Mouse (Mus musculus): ENCODE results near the gene Proz.

DNA sequence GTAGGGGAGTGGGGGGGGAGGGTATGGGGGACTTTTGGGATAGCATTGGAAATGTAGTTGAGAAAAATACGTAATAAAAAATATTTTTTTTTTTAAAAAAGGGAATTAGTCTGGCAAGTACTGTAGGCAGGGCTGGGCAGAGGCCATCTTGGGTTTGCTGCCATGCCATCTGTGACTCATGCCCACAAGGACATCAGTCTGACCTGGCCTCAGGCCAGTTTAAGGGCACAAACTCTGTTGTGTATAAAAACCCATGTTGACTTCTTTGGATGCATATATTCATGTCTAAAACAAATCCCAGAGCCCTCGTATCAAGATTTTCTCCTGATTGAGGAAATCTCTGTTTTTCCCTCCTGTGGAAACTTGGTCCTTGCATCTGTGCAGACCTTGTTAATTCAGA, 56.4 kb downstream of the Proz start:
- no peak for TF ChIP-seq CTCF (IDR thresholded peaks at IDR 0.05; ENCODE audit: control insufficient read depth, insufficient read depth, insufficient replicate concordance, low read depth, low read length)
- no peak for TF ChIP-seq POLR2A (IDR thresholded peaks at IDR 0.05; ENCODE audit: control insufficient read depth, low read depth, low read length)

Measured in testis, adult 2 months (tissue).